Mouse (Mus musculus) testis, adult 2 months (tissue): ENCODE data around the gene Mrpl38. TPM values are rescaled to one million over a fixed set of nuclear protein-coding genes. Genes with fewer than 3 reads are reported as not detected.

ENCODE experiments used
- H3K27ac ChIP-seq: fragments of 200-500 bp; 2 replicates; pipeline ENCODE4 v1.5.1; 2012; ENCODE audit warnings: low read depth, low read length; ENCODE audit not compliant: control insufficient read depth, insufficient read depth
- H3K27me3 ChIP-seq: fragments of 200-500 bp; 2 replicates; pipeline ENCODE4 v1.6.1; 2012; ENCODE audit warnings: mild to moderate bottlenecking, low read length, moderate library complexity; ENCODE audit not compliant: control insufficient read depth, insufficient read depth
- H3K36me3 ChIP-seq: fragments of 200-500 bp; 2 replicates; pipeline ENCODE4 v1.6.1; 2012; ENCODE audit warnings: mild to moderate bottlenecking, low read length; ENCODE audit not compliant: control insufficient read depth, insufficient read depth
- H3K4me1 ChIP-seq: fragments of 200-500 bp; 2 replicates; pipeline ENCODE4 v1.6.1; 2012; ENCODE audit warnings: low read length; ENCODE audit not compliant: control insufficient read depth, insufficient read depth
- H3K4me3 ChIP-seq: fragments of 200-500 bp; 2 replicates; pipeline ENCODE4 v1.5.1; 2012; ENCODE audit warnings: low read depth, mild to moderate bottlenecking, low read length, moderate library complexity, mixed read lengths; ENCODE audit not compliant: control insufficient read depth
- CTCF ChIP-seq: fragments of 200-500 bp; IDR thresholded peaks from 2 replicates; pipeline ENCODE4 v1.5.1; 2012; ENCODE audit warnings: low read depth, mild to moderate bottlenecking, inconsistent platforms, low read length, moderate library complexity; ENCODE audit not compliant: control insufficient read depth, insufficient read depth, insufficient replicate concordance
- POLR2A ChIP-seq: fragments of 200-500 bp; IDR thresholded peaks from 2 replicates; pipeline ENCODE4 v1.6.1; 2012; ENCODE audit warnings: low read depth, mild to moderate bottlenecking, inconsistent platforms, low read length, moderate library complexity; ENCODE audit not compliant: control insufficient read depth
- polyA plus RNA-seq: library from polyadenylated mRNA; depleted of rRNA; stranded (reverse); fragments of >200 nt; gene quantifications from 2 replicates; pipeline ENCODE4 v1.2.3, GENCODE M21; 2012

Gene Mrpl38
- polyA plus RNA-seq, 1 experiment, result 51.3 TPM

GRCm38 (mm10) chr11:116171959-116172358 is 33.3 kb upstream of the Mrpl38 start:
- TF ChIP-seq CTCF, result no peak
- TF ChIP-seq POLR2A, result no peak
- Histone ChIP-seq H3K4me3 (no peak overlapping the region), H3K4me1 (no peaks in the 10 kb centered on the region; the same call in none of the 2 replicates), H3K36me3 (peaks cover 3% of the 10 kb centered on the region), H3K27ac (no peak overlapping the region; the same call in 1 of the 2 replicates), H3K27me3 (no peaks in the 10 kb centered on the region)

DNA sequence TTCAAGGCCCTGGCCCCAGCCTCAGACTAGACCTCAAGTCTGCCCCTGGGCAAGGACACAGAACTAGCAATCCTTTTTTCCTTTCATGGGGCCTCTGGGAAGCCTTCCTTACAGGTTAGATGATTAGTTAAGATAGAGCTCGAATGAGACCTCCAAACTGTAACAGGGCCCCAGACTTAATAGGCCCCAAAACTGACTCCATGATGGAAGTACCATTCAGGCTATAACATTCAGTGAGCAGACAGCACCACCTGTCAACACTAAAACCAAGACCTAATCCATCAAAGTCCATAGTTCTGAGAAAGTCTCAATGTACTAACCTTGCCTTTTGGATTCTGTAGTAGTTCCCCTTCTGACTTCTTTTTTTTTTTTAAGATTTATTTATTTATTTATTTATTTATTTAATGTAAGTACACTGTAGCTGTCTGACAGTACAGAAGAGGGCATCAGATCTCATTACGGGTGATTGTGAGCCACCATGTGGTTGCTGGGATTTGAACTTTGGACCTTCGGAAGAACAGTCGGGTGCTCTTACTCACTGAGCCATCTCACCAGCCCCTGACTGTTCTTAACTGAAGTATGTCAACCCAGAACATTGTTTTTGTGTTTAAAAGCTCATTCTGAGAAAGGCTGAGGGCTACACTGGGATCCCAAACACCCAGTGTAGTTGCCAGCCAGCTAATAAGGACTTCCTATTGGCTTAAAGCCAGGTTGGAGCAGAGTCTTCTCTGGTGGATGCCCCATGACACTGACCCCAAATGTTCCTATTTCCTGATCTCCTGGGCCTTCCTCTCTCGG is 31.5 kb upstream of the Mrpl38 start:
- peaks cover 3% of the 10 kb centered on the region for H3K36me3 ChIP-seq
- no peaks in the 10 kb centered on the region; the same call in none of the 2 replicates for H3K4me1 ChIP-seq
- TF ChIP-seq CTCF (no peak), POLR2A (no peak)
- H3K27ac ChIP-seq, result no peak overlapping the region
- H3K4me3 ChIP-seq, result no peak overlapping the region
- no peaks in the 10 kb centered on the region for H3K27me3 ChIP-seq

DNA sequence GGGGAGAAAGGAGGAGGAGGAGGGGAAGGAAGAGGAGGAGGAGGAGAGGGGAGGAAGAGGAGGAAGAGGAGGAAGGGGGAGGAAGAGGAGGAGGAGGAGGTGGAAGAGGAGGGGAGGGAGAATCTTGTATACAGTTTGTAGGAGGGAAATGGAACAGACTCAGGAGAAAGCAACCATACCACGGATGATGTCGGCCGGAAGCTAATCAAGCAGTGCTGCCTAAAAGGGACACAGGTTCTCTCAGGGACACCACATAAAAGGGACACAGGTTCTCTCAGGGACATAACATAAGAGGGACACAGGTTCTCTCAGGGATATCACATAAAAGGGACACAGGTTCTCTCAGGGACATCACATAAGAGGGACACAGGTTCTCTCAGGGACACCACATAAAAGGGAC is 30.5 kb upstream of the Mrpl38 start:
- Histone ChIP-seq H3K4me1 (no peaks in the 10 kb centered on the region; the same call in none of the 2 replicates), H3K4me3 (no peak overlapping the region; the same call in 1 of the 2 replicates), H3K27ac (no peak overlapping the region), H3K27me3 (no peaks in the 10 kb centered on the region), H3K36me3 (peaks cover 2% of the 10 kb centered on the region)
- no peak for TF ChIP-seq CTCF
- TF ChIP-seq POLR2A, result no peak

DNA sequence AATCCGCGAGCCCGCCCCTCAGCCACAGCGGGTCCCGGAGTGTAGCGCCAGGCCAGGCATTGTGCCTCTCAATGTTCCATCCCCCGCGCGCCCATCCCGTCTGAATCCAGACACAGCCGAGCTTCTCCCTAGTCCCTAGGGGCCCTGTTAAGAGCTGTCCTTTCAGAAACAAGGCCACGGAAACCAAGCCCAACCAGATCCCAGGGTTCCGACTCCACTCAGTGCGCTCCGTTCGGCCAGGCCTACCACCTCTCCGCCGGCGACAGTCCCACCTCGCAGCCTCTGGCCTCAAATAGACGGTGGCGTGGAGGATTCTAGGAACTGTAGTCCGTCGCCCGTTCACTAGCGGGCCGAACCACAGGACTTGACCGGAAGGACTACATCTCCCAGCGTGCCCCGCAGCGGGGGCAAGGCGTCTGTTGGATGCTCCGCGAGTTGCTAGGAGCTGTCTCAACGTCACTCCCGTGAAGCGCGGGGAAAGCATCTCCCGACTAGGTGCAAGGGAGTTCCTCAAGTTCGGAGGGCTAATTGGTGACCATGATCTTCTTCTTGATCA is 29.3 kb upstream of the Mrpl38 start, which contains the start of gene Fbf1:
Gene Fbf1 (minus strand): TSS at position 283 of the 556 bp plus-strand sequence.
- peak within 1 kb of the TSS; percentile 94 for H3K27ac ChIP-seq
- peak within 1 kb of the TSS; percentile 95 for H3K4me3 ChIP-seq
- no peaks in the 10 kb centered on the region; the same call in none of the 2 replicates for H3K4me1 ChIP-seq
- TF ChIP-seq POLR2A (peak; percentile 92), CTCF (no peak)
- H3K36me3 ChIP-seq, result no peaks in the 10 kb centered on the region; the same call in 1 of the 2 replicates
- H3K27me3 ChIP-seq, result no peaks in the 10 kb centered on the region

DNA sequence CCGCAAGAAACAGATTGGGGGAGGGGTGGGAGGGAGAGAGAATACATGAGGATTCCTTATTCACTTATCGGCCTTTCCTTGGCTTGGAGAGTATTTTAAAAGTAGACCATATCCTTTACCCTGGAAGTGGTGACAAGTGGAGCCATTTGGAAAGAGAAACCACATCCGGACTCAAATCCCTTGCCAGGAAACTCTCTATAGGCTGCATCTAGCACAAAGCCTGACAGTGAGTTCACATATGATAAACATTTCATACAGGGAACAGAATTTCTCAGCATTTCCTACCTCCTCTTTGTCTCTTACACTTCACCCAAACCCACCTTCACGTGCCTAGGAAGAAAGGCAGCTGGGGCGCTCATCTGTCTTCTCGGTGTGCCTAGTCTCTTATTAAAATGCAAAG is 28.6 kb upstream of the Mrpl38 start:
- no peak for TF ChIP-seq POLR2A
- TF ChIP-seq CTCF, result no peak
- H3K27me3 ChIP-seq, result no peaks in the 10 kb centered on the region
- no peaks in the 10 kb centered on the region; the same call in 1 of the 2 replicates for H3K36me3 ChIP-seq
- H3K27ac ChIP-seq, result peak overlapping the region; percentile 94; the same call in 1 of the 2 replicates
- H3K4me3 ChIP-seq, result peak overlapping the region; percentile 95
- H3K4me1 ChIP-seq, result no peaks in the 10 kb centered on the region; the same call in none of the 2 replicates

DNA sequence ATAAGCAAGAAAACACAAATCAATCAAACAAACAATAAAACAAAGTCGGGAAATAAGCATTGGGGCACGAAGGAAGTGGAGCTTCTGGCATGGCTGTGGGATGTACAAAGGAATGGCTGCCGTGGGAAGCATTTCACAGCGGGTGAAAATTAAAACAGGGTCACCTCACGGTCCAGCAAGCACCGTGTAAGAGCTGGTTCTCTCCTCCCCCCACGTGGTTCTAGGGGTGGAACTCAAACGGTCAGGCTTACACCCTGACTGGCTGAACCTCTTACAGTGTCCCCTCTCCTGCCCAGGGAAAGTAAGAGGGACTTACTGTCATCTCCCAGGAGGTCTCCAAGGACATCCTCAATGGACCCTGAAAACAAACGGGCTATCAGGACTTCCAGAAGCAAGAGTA is 24.3 kb upstream of the Mrpl38 start:
- Histone ChIP-seq H3K27me3 (no peaks in the 10 kb centered on the region), H3K27ac (no peak overlapping the region), H3K4me3 (no peak overlapping the region), H3K4me1 (no peaks in the 10 kb centered on the region), H3K36me3 (peaks cover 3% of the 10 kb centered on the region)
- no peak for TF ChIP-seq POLR2A
- TF ChIP-seq CTCF, result no peak

- H3K36me3 ChIP-seq, result peaks cover 5% of the 10 kb centered on the region
- H3K4me1 ChIP-seq, result no peaks in the 10 kb centered on the region
- TF ChIP-seq POLR2A (no peak), CTCF (no peak)
- no peaks in the 10 kb centered on the region for H3K27me3 ChIP-seq
- no peak overlapping the region for H3K27ac ChIP-seq
- no peak overlapping the region for H3K4me3 ChIP-seq
Observed at GRCm38 (mm10) chr11:116162146-116162545, 23.5 kb upstream of the Mrpl38 start.
